In the genomic region with DNA sequence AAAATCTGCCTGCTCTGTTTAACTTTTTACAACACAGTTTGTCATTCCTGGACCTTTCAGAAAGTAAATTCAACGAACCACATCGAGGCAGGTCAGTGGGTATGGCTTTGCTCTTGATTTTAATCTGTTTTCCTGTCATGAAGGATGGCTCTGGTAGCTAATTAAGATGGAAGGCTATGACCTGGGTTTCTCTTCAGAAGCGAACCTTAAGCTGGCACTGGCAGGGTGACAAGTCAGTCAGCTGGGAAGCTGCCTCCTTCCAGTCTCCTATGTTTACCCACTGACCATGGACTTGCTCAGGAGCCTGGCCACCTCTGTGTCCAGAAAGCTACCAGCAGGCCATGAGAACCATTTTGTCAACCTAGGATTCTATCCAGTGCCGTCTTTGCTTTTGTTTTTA, we compare ENCODE assay signal across 9 mouse cellular contexts. TPM values are rescaled to one million over a fixed set of nuclear protein-coding genes. Genes with fewer than 3 reads are reported as not detected.
DNase-seq lines count a peak whose midpoint lies in the region; ATAC-seq and TF ChIP-seq lines count a peak whose summit lies in the region.
"Had no signal": no experiment of that assay in that cellular context is flagged by ENCODE, and none has a peak within 500 bp of the region (broad histone marks: within the 10 kb centered on the region; RNA-seq: fewer than 3 reads in every experiment).

No protein-coding gene starts in this region.

- no peaks in the 10 kb centered on the region for H3K36me3 ChIP-seq in heart, embryonic 16.5 days (ENCODE audit: control insufficient read depth, insufficient read depth)
- H3K36me3 ChIP-seq in kidney, embryonic 16.5 days (ENCODE audit: insufficient read depth, low read length), result no peaks in the 10 kb centered on the region
- no peaks in the 10 kb centered on the region for H3K36me3 ChIP-seq in neural tube, embryonic 13.5 days
- H3K36me3 ChIP-seq in forebrain, embryonic 13.5 days (ENCODE audit: poor library complexity, severe bottlenecking), result no peaks in the 10 kb centered on the region

- TF ChIP-seq POLR2A in lung, adult 2 months (IDR thresholded peaks at IDR 0.05; ENCODE audit: borderline replicate concordance, extremely low read depth, low read depth, low read length), result no peak

- peak overlapping the region; percentile 58 for H3K4me2 ChIP-seq in heart, embryonic 16.5 days (ENCODE audit: low read depth, low read length)
- H3K4me2 ChIP-seq in kidney, embryonic 16.5 days (replicated peaks; ENCODE audit: low read depth, low read length), result peak overlapping the region; percentile 54
- H3K4me2 ChIP-seq in neural tube, embryonic 13.5 days, result peak overlapping the region; percentile 28
- no peak overlapping the region for H3K4me2 ChIP-seq in forebrain, embryonic 13.5 days

- no peak for TF ChIP-seq CTCF in lung, adult 2 months (IDR thresholded peaks at IDR 0.05; ENCODE audit: insufficient read depth, low read length)

- peaks cover 5% of the 10 kb centered on the region for H3K4me1 ChIP-seq in lung, adult 2 months (ENCODE audit: control insufficient read depth, insufficient read depth, low read length)
- peaks cover 22% of the 10 kb centered on the region for H3K4me1 ChIP-seq in heart, embryonic 16.5 days (ENCODE audit: control insufficient read depth, insufficient read depth, low read length)
- H3K4me1 ChIP-seq in kidney, embryonic 16.5 days (ENCODE audit: insufficient read depth, low read length), result peaks cover 24% of the 10 kb centered on the region
- H3K4me1 ChIP-seq in neural tube, embryonic 13.5 days (replicated peaks), result peaks cover 29% of the 10 kb centered on the region
- peaks cover 11% of the 10 kb centered on the region for H3K4me1 ChIP-seq in forebrain, embryonic 13.5 days

- H3K27me3 ChIP-seq in heart, embryonic 16.5 days (ENCODE audit: control insufficient read depth, insufficient read depth, low read length), result peaks cover 3% of the 10 kb centered on the region; the same call in 1 of the 2 replicates
- H3K27me3 ChIP-seq in kidney, embryonic 16.5 days (ENCODE audit: insufficient read depth, low read length), result peaks cover 16% of the 10 kb centered on the region
- H3K27me3 ChIP-seq in neural tube, embryonic 13.5 days, result peaks cover 42% of the 10 kb centered on the region
- peaks cover 31% of the 10 kb centered on the region for H3K27me3 ChIP-seq in forebrain, embryonic 13.5 days

- DNase-seq in lung, adult 2 months, result no peak
- no peak for DNase-seq in lung, postnatal 25 days (ENCODE audit: low spot score)
- DNase-seq in thymus, postnatal 4 days, result no peak
- DNase-seq in thymus, postnatal 0 days (ENCODE audit: low spot score), result no peak

- no peaks in the 10 kb centered on the region for H3K9me3 ChIP-seq in heart, embryonic 16.5 days (replicated peaks; ENCODE audit: control insufficient read depth, low read length)
- no peaks in the 10 kb centered on the region for H3K9me3 ChIP-seq in kidney, embryonic 16.5 days (ENCODE audit: low read length)
- no peaks in the 10 kb centered on the region for H3K9me3 ChIP-seq in neural tube, embryonic 13.5 days
- no peaks in the 10 kb centered on the region for H3K9me3 ChIP-seq in forebrain, embryonic 13.5 days (replicated peaks)

- H3K9ac ChIP-seq in heart, embryonic 16.5 days (ENCODE audit: low read length), result peak overlapping the region; percentile 48
- H3K9ac ChIP-seq in kidney, embryonic 16.5 days (replicated peaks; ENCODE audit: low read length), result peak overlapping the region; percentile 60
- H3K9ac ChIP-seq in neural tube, embryonic 13.5 days, result no peak overlapping the region
- H3K9ac ChIP-seq in forebrain, embryonic 13.5 days, result no peak overlapping the region

- WGBS in lung, adult 2 months, result 24% methylated on average over 4 of the region's 4 CpGs
- 17% methylated on average over 4 of the region's 4 CpGs for WGBS in heart, embryonic 16.5 days
- WGBS in kidney, embryonic 16.5 days, result 14% methylated on average over 4 of the region's 4 CpGs
- 62% methylated on average over 4 of the region's 4 CpGs for WGBS in neural tube, embryonic 13.5 days
- 67% methylated on average over 4 of the region's 4 CpGs for WGBS in forebrain, embryonic 13.5 days

- peak overlapping the region; percentile 73 for H3K27ac ChIP-seq in heart, embryonic 16.5 days (ENCODE audit: low read length)
- H3K27ac ChIP-seq in kidney, embryonic 16.5 days (ENCODE audit: low read length), result peak overlapping the region; percentile 86
- H3K27ac ChIP-seq in neural tube, embryonic 13.5 days (replicated peaks), result 0 out of 2 replicates have a peak overlapping the region, but pooled peaks have one; percentile 28
- H3K27ac ChIP-seq in forebrain, embryonic 13.5 days, result no peak overlapping the region

- peak overlapping the region; percentile 8 for H3K4me3 ChIP-seq in lung, adult 2 months (replicated peaks; ENCODE audit: extremely low read depth, low read depth, low read length)
- H3K4me3 ChIP-seq in heart, embryonic 16.5 days (ENCODE audit: low read length), result peak overlapping the region; percentile 37
- peak overlapping the region; percentile 38 for H3K4me3 ChIP-seq in kidney, embryonic 16.5 days (ENCODE audit: low read length)
- H3K4me3 ChIP-seq in neural tube, embryonic 13.5 days, result no peak overlapping the region
- no peak overlapping the region for H3K4me3 ChIP-seq in forebrain, embryonic 13.5 days

- no peak for ATAC-seq in heart, embryonic 16.5 days (replicated peaks; ENCODE audit: extremely low read depth, insufficient read depth, low FRiP score)
- ATAC-seq in kidney, embryonic 16.5 days (ENCODE audit: low FRiP score, low TSS enrichment), result no peak
- no peak for ATAC-seq in neural tube, embryonic 13.5 days (ENCODE audit: low read depth)
- ATAC-seq in forebrain, embryonic 13.5 days, result no peak
- ATAC-seq: midbrain, embryonic 16.5 days had no signal

RNA-seq across cellular contexts. Expression of a gene that starts 0.5 kb away (rescaled TPM):
- 12.1 and 18.5 TPM in 2 replicates for polyA plus RNA-seq in lung, adult 2 months (2012; rRNA removed)
- 27.4 and 28.5 TPM in 2 replicates for polyA plus RNA-seq in heart, embryonic 16.5 days (2015; fragmentation: Nextera tagmentation; extraction: Ambion mirVana)
- polyA plus RNA-seq in kidney, embryonic 16.5 days (2015; fragmentation: Nextera tagmentation; extraction: Ambion mirVana), result 39.5 and 40.7 TPM in 2 replicates
- 14.9 and 16.7 TPM in 2 replicates for polyA plus RNA-seq in neural tube, embryonic 13.5 days (2015; fragmentation: Nextera tagmentation; extraction: Ambion mirVana)
- 15.9 and 16.5 TPM in 2 replicates for polyA plus RNA-seq in forebrain, embryonic 13.5 days (2015; fragmentation: Nextera tagmentation; extraction: Ambion mirVana)
- polyA plus RNA-seq in thymus, postnatal 0 days (2015; fragmentation: Nextera tagmentation; extraction: Ambion mirVana), result 16.4 and 18.5 TPM in 2 replicates

Comparison
In these comparisons a context has a peak if more than half of its experiments do, and no peak if none do; other contexts are left out.
1. H3K4me3 ChIP-seq: peak in lung, adult 2 months (single experiment), heart, embryonic 16.5 days (single experiment) and kidney, embryonic 16.5 days (single experiment); none in neural tube, embryonic 13.5 days (single experiment) and forebrain, embryonic 13.5 days (single experiment).
2. H3K9ac ChIP-seq: peak in heart, embryonic 16.5 days (single experiment) and kidney, embryonic 16.5 days (single experiment); none in neural tube, embryonic 13.5 days (single experiment) and forebrain, embryonic 13.5 days (single experiment).